Mouse (Mus musculus) lung, adult 2 months (tissue): ENCODE measurements at regions not wholly inside any gene's neighbourhood (a gene's known extent, or its start where the extent isn't known, plus 50 kb on each side); places are given as distances from the start of the nearest gene placed in this dataset.

Experiments
- CTCF ChIP-seq: fragments of 200-500 bp; IDR thresholded peaks from 2 replicates; pipeline ENCODE4 v1.5.1; 2011; ENCODE audit warnings: mild to moderate bottlenecking, low read length, control low read depth; ENCODE audit not compliant: insufficient read depth
- POLR2A ChIP-seq: fragments of 200-500 bp; IDR thresholded peaks from 2 replicates; pipeline ENCODE4 v1.6.1; 2011; ENCODE audit warnings: low read depth, mild to moderate bottlenecking, control low read depth, low read length, borderline replicate concordance; ENCODE audit errors: extremely low read depth

DNA sequence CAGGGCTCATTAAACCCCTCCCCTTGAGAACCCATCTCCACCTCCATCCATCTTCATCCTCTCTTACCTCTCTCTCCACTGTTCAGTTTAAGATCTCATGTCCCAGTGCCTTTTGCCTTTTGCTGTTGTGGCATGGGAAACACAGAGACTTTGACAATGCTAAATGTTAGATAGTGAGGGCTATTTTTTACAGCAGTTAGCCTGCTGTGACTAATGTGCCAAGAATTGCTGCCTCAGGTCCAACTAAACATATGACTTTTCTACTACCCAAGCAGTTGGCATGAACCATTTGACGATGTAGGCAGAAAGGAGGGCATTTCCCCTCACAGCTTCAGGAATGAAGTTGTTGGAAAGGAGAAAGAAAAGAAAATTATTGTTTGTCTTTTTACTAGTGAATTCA lies 389.6 kb downstream of the Lpin1 start:
- TF ChIP-seq POLR2A (no peak), CTCF (no peak)
